Mouse (Mus musculus) intestine, embryonic 14.5 days (tissue): ENCODE measurements around the gene Gpx6. TPM values are rescaled to one million over a fixed set of nuclear protein-coding genes. Genes with fewer than 3 reads are reported as not detected.

Experiments used
- ATAC-seq: fragments of 200-750 bp; cut with Nextera tagmentation; replicated peaks from 2 replicates; pipeline ENCODE4 v1.8.0; 2017; ENCODE audit warnings: low read depth, moderate number of reproducible peaks, moderate TSS enrichment, moderate library complexity; ENCODE audit not compliant: low FRiP score, low TSS enrichment
- DNase-seq: peaks from one replicate; pipeline ENCODE4 v3.0.0-alpha.2; 2018; ENCODE audit warnings: low spot score
- H3K27ac ChIP-seq: fragments of 300-500 bp; sonication (generic); 2 replicates; pipeline ENCODE4 v1.5.1; 2014; ENCODE audit warnings: low read depth, mild to moderate bottlenecking, control low read depth
- H3K27me3 ChIP-seq: fragments of 300-500 bp; sonication (generic); replicated peaks from 2 replicates; pipeline ENCODE4 v1.6.1; 2014; ENCODE audit warnings: low read length, control low read depth; ENCODE audit not compliant: control insufficient read depth, insufficient read depth
- H3K36me3 ChIP-seq: fragments of 300-500 bp; sonication (generic); 2 replicates; pipeline ENCODE4 v1.6.1; 2014; ENCODE audit warnings: low read length, control low read depth; ENCODE audit not compliant: control insufficient read depth, insufficient read depth
- H3K4me1 ChIP-seq: fragments of 300-500 bp; sonication (generic); replicated peaks from 2 replicates; pipeline ENCODE4 v1.6.1; 2014; ENCODE audit warnings: low read length, control low read depth, mixed read lengths; ENCODE audit not compliant: control insufficient read depth, insufficient read depth
- H3K4me2 ChIP-seq: fragments of 300-500 bp; sonication (generic); 2 replicates; pipeline ENCODE4 v1.6.1; 2014; ENCODE audit warnings: low read length
- H3K4me3 ChIP-seq: fragments of 300-500 bp; sonication (generic); 2 replicates; pipeline ENCODE4 v1.5.1; 2014; ENCODE audit warnings: low read depth, low read length, control low read depth, mixed read lengths
- H3K9ac ChIP-seq: fragments of 300-500 bp; sonication (generic); 2 replicates; pipeline ENCODE4 v1.6.1; 2014; ENCODE audit warnings: mild to moderate bottlenecking, low read length
- H3K9me3 ChIP-seq: fragments of 300-500 bp; sonication (generic); 2 replicates; pipeline ENCODE4 v1.6.1; 2016; ENCODE audit warnings: low read length, control low read depth; ENCODE audit not compliant: control insufficient read depth
- WGBS: fragments of 180-500 bp; shearing (Covaris S2); extraction: QIAGEN DNeasy Blood & Tissue Kit; methylation state at CpG from one replicate; pipeline ENCODE4 v1.1.7; 2014; 5-methylcytosine and 5-hydroxymethylcytosine counted together
- polyA plus RNA-seq: library from polyadenylated mRNA; unstranded; fragments of >200 nt; fragmentation: Nextera tagmentation; extraction: Ambion mirVana; gene quantifications from 2 replicates; pipeline ENCODE4 v1.2.1, GENCODE M21; 2014

Gpx6 gene
- polyA plus RNA-seq, 1 experiment from 2014 or later, result 0.43 TPM

DNA sequence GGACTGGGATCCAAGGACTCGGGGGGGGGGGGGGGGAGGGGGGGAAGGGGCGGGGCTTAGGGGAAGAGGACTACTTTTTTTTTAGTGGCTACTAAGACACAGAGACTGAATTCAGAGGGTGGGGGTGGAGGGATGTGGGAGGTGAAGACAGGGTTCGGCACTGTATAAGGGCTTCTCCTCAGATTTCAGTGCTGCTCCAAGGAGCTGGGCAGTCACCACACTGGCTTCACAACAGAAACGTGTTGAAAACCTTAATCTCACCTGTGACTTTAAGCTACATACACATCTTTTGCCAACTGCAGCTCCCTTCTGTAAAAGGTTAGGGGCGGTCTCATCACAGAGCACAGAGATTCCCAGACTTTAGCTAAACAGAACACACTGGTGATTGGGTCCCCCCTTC, 929 bp downstream of the Gpx6 start:
- H3K9ac ChIP-seq, result no peak overlapping the region
- no peaks in the 10 kb centered on the region for H3K9me3 ChIP-seq
- no peaks in the 10 kb centered on the region for H3K36me3 ChIP-seq
- H3K4me3 ChIP-seq, result no peak overlapping the region
- H3K4me2 ChIP-seq, result no peak overlapping the region
- ATAC-seq (no peak), DNase-seq (no peak)
- H3K27ac ChIP-seq, result no peak overlapping the region
- H3K4me1 ChIP-seq, result no peaks in the 10 kb centered on the region
- H3K27me3 ChIP-seq, result no peaks in the 10 kb centered on the region
- WGBS, result 57% methylated on average over 3 of the region's 5 CpGs

DNA sequence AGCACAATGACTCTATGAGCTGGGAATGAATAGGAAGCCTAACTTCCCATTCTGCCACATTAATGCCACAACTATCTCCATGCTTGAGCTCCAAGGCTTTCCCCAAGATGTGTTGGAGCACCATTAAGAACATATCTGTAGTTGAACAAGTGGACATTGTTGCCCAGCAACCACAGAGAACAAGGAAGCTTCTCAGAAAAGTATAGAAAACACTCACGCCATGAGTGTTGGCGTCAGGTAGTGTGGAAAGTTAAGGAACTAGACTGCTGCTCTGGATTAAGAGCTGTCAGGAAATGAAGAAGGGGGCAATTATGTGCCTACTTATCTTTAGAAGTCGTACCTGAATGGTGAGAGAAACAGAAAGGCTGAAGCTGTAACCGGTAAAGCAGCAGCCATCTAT, 2.0 kb downstream of the Gpx6 start:
- H3K4me2 ChIP-seq, result no peak overlapping the region
- H3K27me3 ChIP-seq, result no peaks in the 10 kb centered on the region
- no peaks in the 10 kb centered on the region for H3K9me3 ChIP-seq
- H3K27ac ChIP-seq, result no peak overlapping the region
- DNase-seq, result no peak
- no peaks in the 10 kb centered on the region for H3K36me3 ChIP-seq
- no peak overlapping the region for H3K9ac ChIP-seq
- no peaks in the 10 kb centered on the region for H3K4me1 ChIP-seq
- 82% methylated on average over 4 of the region's 4 CpGs for WGBS
- ATAC-seq, result no peak
- no peak overlapping the region for H3K4me3 ChIP-seq

- Histone ChIP-seq H3K9ac (no peak overlapping the region), H3K4me3 (no peak overlapping the region), H3K36me3 (no peaks in the 10 kb centered on the region), H3K4me1 (0 out of 2 replicates have a peak, but pooled peaks cover 4% of the 10 kb centered on the region), H3K27me3 (no peaks in the 10 kb centered on the region), H3K4me2 (no peak overlapping the region), H3K27ac (no peak overlapping the region), H3K9me3 (no peaks in the 10 kb centered on the region)
- DNase-seq (no peak), ATAC-seq (no peak)
- WGBS, result 60% methylated on average over 3 of the region's 3 CpGs
Measured at GRCm38 (mm10) chr13:21320262-21320661, 8.3 kb downstream of the Gpx6 start.

DNA sequence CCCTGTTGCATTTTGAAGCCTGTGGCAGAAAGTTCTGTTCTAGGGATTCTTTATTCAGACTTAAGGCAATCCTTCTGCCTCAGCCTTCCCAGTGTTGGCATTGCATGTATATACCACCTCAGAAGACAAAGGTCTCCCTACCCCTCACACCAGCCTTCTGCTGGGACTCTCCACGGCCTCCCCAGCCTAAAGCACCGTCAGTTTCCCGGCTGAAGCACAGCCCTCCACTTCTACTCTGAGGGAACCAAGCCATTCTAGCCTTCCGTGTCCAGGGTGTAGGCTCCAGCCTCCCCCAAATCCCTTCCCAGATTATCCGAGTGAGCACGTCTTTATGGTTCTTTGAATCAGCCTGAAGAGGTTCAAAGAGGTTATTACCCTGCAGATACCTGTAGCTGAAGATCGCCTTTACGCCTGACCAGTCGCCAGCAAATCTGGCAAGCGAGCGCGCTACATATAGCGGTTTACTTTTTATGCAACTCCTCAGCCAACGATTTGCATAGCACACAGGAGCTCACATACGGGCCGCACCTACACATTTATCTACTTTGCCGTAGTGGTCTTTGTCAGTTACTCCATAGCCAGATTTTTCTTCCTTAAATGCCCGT, 10.1 kb downstream of the Gpx6 start:
- no peaks in the 10 kb centered on the region for H3K9me3 ChIP-seq
- DNase-seq, result peak; percentile 59
- H3K27ac ChIP-seq, result no peak overlapping the region
- peak overlapping the region; percentile 52 for H3K4me2 ChIP-seq
- WGBS, result 8% methylated on average over 18 of the region's 18 CpGs
- H3K27me3 ChIP-seq, result no peaks in the 10 kb centered on the region
- H3K4me3 ChIP-seq, result peak overlapping the region; percentile 25
- no peaks in the 10 kb centered on the region for H3K36me3 ChIP-seq
- H3K9ac ChIP-seq, result no peak overlapping the region
- peaks cover 9% of the 10 kb centered on the region; the same call in 1 of the 2 replicates for H3K4me1 ChIP-seq
- ATAC-seq, result no peak

DNA sequence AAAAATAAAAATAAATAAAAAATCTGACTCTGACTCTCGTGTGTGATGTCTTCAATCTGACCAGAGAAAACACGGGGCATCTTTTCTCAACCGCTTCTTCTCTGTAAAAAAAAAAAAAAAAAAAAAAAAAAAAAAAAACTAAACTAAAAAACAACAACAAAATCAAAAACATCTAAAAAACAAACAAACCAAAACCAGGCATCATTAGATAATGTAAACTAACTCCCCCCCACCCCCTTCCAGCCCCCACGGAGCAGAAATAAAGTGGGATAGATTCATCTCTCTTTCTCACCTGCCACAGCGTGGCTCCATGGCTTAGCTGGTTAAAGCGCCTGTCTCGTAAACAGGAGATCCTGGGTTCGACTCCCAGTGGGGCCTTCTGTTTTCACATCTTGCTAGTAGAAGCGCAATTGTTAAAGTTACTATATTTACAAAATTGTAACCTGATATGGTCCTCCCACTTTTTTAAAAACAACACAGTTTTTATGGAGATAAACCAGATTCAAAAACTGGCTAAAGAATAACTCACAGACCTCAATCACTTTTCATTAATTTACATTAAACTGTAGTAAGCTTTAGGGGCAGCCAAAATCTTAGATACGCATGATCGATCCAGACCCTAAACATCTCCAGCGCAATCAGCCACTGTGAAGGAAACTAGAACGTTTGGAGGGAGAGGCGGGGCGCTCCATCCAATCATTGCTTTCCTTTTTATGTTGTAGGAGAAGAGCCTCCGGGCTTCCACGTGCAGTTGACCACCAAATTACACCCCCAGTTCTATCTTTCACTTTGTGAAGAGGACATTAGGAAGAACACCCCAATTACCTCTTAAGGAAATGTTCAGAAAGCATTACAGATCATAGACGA, 10.8 kb downstream of the Gpx6 start:
- H3K36me3 ChIP-seq, result no peaks in the 10 kb centered on the region
- H3K9me3 ChIP-seq, result no peaks in the 10 kb centered on the region
- H3K27ac ChIP-seq, result no peak overlapping the region
- 19% methylated on average over 18 of the region's 18 CpGs for WGBS
- H3K4me3 ChIP-seq, result peak overlapping the region; percentile 25
- peak; percentile 75 for DNase-seq
- peak overlapping the region; percentile 52 for H3K4me2 ChIP-seq
- H3K27me3 ChIP-seq, result no peaks in the 10 kb centered on the region
- H3K9ac ChIP-seq, result no peak overlapping the region
- no peak for ATAC-seq
- H3K4me1 ChIP-seq, result peaks cover 13% of the 10 kb centered on the region; the same call in 1 of the 2 replicates

DNA sequence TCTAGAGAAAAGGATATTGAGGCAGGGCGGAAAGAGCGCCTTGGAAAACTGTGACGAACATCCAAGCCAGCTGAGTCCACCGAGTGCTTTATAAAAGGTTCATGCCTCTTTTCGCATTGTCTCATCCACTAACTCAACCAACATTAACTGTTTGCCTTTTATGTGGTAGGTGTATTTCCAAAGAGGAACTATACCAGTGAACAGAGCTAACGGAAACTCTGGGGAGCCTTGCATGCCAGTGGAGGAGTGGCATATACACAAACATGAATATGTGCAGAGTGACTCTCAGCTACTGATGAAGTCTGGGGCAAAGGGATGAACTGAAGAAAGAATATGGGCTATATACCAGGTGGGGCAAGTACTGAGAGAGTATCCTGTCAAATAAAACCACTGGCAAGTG, 11.5 kb downstream of the Gpx6 start:
- H3K4me2 ChIP-seq, result peak overlapping the region; percentile 52
- WGBS, result 72% methylated on average over 6 of the region's 6 CpGs
- H3K36me3 ChIP-seq, result no peaks in the 10 kb centered on the region
- peaks cover 13% of the 10 kb centered on the region; the same call in 1 of the 2 replicates for H3K4me1 ChIP-seq
- peak overlapping the region; percentile 25 for H3K4me3 ChIP-seq
- no peak for ATAC-seq
- H3K9ac ChIP-seq, result no peak overlapping the region
- H3K27ac ChIP-seq, result no peak overlapping the region
- no peaks in the 10 kb centered on the region for H3K9me3 ChIP-seq
- no peaks in the 10 kb centered on the region for H3K27me3 ChIP-seq
- no peak for DNase-seq

DNA sequence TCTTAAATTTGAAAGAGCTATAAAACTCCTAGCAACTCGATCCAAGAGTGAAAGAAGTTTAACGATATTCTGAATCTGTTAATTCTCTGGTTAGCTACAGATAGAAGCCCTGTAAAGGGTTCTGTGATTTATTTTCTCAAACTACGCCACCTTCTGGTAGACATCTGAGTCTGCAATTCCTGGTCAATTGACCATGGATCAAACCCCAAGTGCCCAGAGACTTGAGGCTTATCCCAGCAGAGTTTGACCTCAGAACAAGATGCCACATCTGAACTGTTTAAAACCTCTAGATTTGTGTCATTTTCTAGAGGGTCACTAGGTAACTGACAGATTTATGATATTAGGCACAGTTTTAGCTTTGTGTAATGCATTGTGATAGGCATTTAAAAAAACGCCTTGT, 14.3 kb downstream of the Gpx6 start:
- Histone ChIP-seq H3K4me3 (peak overlapping the region; percentile 48), H3K27me3 (no peaks in the 10 kb centered on the region), H3K4me1 (peaks cover 13% of the 10 kb centered on the region; the same call in 1 of the 2 replicates), H3K27ac (no peak overlapping the region), H3K36me3 (no peaks in the 10 kb centered on the region), H3K9ac (no peak overlapping the region), H3K4me2 (peak overlapping the region; percentile 84), H3K9me3 (no peaks in the 10 kb centered on the region)
- peak; percentile 20; the same call in 1 of the 2 replicates for ATAC-seq
- WGBS, result 8% methylated on average over 4 of the region's 4 CpGs
- DNase-seq, result no peak

- peak overlapping the region; percentile 84 for H3K4me2 ChIP-seq
- no peaks in the 10 kb centered on the region for H3K9me3 ChIP-seq
- no peak overlapping the region for H3K27ac ChIP-seq
- H3K36me3 ChIP-seq, result no peaks in the 10 kb centered on the region
- DNase-seq (peak; percentile 95), ATAC-seq (peak; percentile 67; the same call in 1 of the 2 replicates)
- H3K4me3 ChIP-seq, result peak overlapping the region; percentile 48
- 0 out of 2 replicates have a peak overlapping the region, but pooled peaks have one; percentile 20 for H3K9ac ChIP-seq
- no peaks in the 10 kb centered on the region for H3K27me3 ChIP-seq
- H3K4me1 ChIP-seq, result peaks cover 13% of the 10 kb centered on the region; the same call in 1 of the 2 replicates
- WGBS, result under 1% methylated on average over 24 of the region's 24 CpGs
Measured at GRCm38 (mm10) chr13:21326657-21327211, 14.8 kb downstream of the Gpx6 start.
